In genomic region chrX:152768891-152769599, GRCm38 (mm10) we compare ENCODE assay signal across 8 mouse cellular contexts. TPM values are rescaled to one million over a fixed set of nuclear protein-coding genes. Genes with fewer than 3 reads are reported as not detected.
DNase-seq lines count a peak whose midpoint lies in the region; ATAC-seq and TF ChIP-seq lines count a peak whose summit lies in the region.

TSS of gene Shroom2 (minus strand) at chrX:152769465.

- WGBS in heart, embryonic 13.5 days, result 10% methylated on average over 52 of the region's 55 CpGs
- WGBS in liver, postnatal 0 days (ENCODE audit: insufficient replicate concordance), result 17% methylated on average over 41 of the region's 55 CpGs
- WGBS in stomach, embryonic 14.5 days, result 16% methylated on average over 44 of the region's 55 CpGs

- H3K36me3 ChIP-seq in heart, embryonic 13.5 days, result no peaks in the 10 kb centered on the region
- H3K36me3 ChIP-seq in liver, postnatal 0 days (replicated peaks; ENCODE audit: insufficient read depth, low read length), result no peaks in the 10 kb centered on the region
- H3K36me3 ChIP-seq in stomach, embryonic 14.5 days (ENCODE audit: control insufficient read depth, insufficient read depth, low read length), result no peaks in the 10 kb centered on the region

- H3K27me3 ChIP-seq in heart, embryonic 13.5 days (replicated peaks), result peaks cover 19% of the 10 kb centered on the region
- peaks cover 7% of the 10 kb centered on the region; the same call in 1 of the 2 replicates for H3K27me3 ChIP-seq in liver, postnatal 0 days (ENCODE audit: insufficient read depth, low read length)
- H3K27me3 ChIP-seq in stomach, embryonic 14.5 days (ENCODE audit: control insufficient read depth, insufficient read depth, low read length), result 0 out of 2 replicates have a peak, but pooled peaks cover 4% of the 10 kb centered on the region

- DNase-seq in layer of hippocampus, adult 8-10 months (ENCODE audit: low spot score in 2 of 2), result no peak
- no peak for DNase-seq in layer of hippocampus, adult 9-10 months (ENCODE audit: low spot score)
- DNase-seq in kidney, postnatal 10 days, result peak; percentile 54
- peak; percentile 31 for DNase-seq in liver, postnatal 0 days
- no peak for DNase-seq in cerebellum, adult 8-10 months

- no peak for TF ChIP-seq POLR2A in cortical plate, adult 2 months (IDR thresholded peaks at IDR 0.05; ENCODE audit: extremely low read depth, insufficient read depth, low read length)

- no peak for TF ChIP-seq EP300 in liver, postnatal 0 days (IDR thresholded peaks at IDR 0.05; ENCODE audit: low read depth)

- peak within 1 kb of the TSS; percentile 64 for H3K4me3 ChIP-seq in cortical plate, adult 2 months (ENCODE audit: insufficient read depth, low read length)
- peak within 1 kb of the TSS; percentile 72 for H3K4me3 ChIP-seq in heart, embryonic 13.5 days
- H3K4me3 ChIP-seq in liver, postnatal 0 days (ENCODE audit: low read depth, low read length), result peak within 1 kb of the TSS; percentile 49
- H3K4me3 ChIP-seq in stomach, embryonic 14.5 days (ENCODE audit: low read depth, low read length), result peak within 1 kb of the TSS; percentile 51

- no peak for TF ChIP-seq CTCF in cortical plate, adult 2 months (IDR thresholded peaks at IDR 0.05; ENCODE audit: extremely low read depth, insufficient read depth, low read length)
- TF ChIP-seq CTCF in liver, postnatal 0 days (IDR thresholded peaks at IDR 0.05; ENCODE audit: low read depth), result no peak

- H3K27ac ChIP-seq in cortical plate, adult 2 months (ENCODE audit: insufficient read depth, low read length), result no peak within 1 kb of the TSS; the same call in 1 of the 2 replicates
- peak within 1 kb of the TSS; percentile 73 for H3K27ac ChIP-seq in heart, embryonic 13.5 days (replicated peaks)
- H3K27ac ChIP-seq in liver, postnatal 0 days (ENCODE audit: low read depth), result peak within 1 kb of the TSS; percentile 69
- H3K27ac ChIP-seq in stomach, embryonic 14.5 days (ENCODE audit: low read length), result peak within 1 kb of the TSS; percentile 74

- ATAC-seq in heart, embryonic 13.5 days (ENCODE audit: extremely low read depth, insufficient number of reproducible peaks, low FRiP score, low TSS enrichment), result peak; percentile 20; the same call in 1 of the 2 replicates
- peak; percentile 48 for ATAC-seq in liver, postnatal 0 days
- peak; percentile 48 for ATAC-seq in stomach, embryonic 14.5 days (ENCODE audit: insufficient number of reproducible peaks, insufficient read depth, low FRiP score, low read depth)

- peak within 1 kb of the TSS; percentile 67 for H3K4me2 ChIP-seq in heart, embryonic 13.5 days
- peak within 1 kb of the TSS; percentile 54 for H3K4me2 ChIP-seq in liver, postnatal 0 days (ENCODE audit: low read depth, low read length)
- H3K4me2 ChIP-seq in stomach, embryonic 14.5 days (replicated peaks; ENCODE audit: low read depth, low read length), result peak within 1 kb of the TSS; percentile 47

- H3K9ac ChIP-seq in heart, embryonic 13.5 days, result peak within 1 kb of the TSS; percentile 86
- peak within 1 kb of the TSS; percentile 58 for H3K9ac ChIP-seq in liver, postnatal 0 days (replicated peaks)
- peak within 1 kb of the TSS; percentile 48 for H3K9ac ChIP-seq in stomach, embryonic 14.5 days (replicated peaks; ENCODE audit: low read depth, low read length)

- no peaks in the 10 kb centered on the region for H3K9me3 ChIP-seq in heart, embryonic 13.5 days
- H3K9me3 ChIP-seq in liver, postnatal 0 days (ENCODE audit: low read length), result no peaks in the 10 kb centered on the region
- H3K9me3 ChIP-seq in stomach, embryonic 14.5 days (ENCODE audit: control insufficient read depth, low read depth, low read length), result no peaks in the 10 kb centered on the region

- H3K4me1 ChIP-seq in cortical plate, adult 2 months (ENCODE audit: control insufficient read depth, insufficient read depth, low read length), result no peaks in the 10 kb centered on the region
- H3K4me1 ChIP-seq in heart, embryonic 13.5 days, result peaks cover 10% of the 10 kb centered on the region; the same call in 1 of the 2 replicates
- no peaks in the 10 kb centered on the region for H3K4me1 ChIP-seq in liver, postnatal 0 days (ENCODE audit: insufficient read depth)
- no peaks in the 10 kb centered on the region for H3K4me1 ChIP-seq in stomach, embryonic 14.5 days (ENCODE audit: control insufficient read depth, insufficient read depth, low read length)

RNA-seq across cellular contexts. Expression of gene Shroom2, which starts in this region (rescaled TPM):
- 10 to 100 TPM; 75.8 to 93.8 (median 82.7) TPM for total RNA-seq in layer of hippocampus, adult 8-10 months (2022)
- 68.4 and 69.0 TPM in 2 replicates for polyA plus RNA-seq in cortical plate, adult 2 months (2012; rRNA removed)
- 3.8 and 4.1 TPM in 2 replicates for polyA plus RNA-seq in heart, embryonic 13.5 days (2015; fragmentation: Nextera tagmentation; extraction: Ambion mirVana)
- 1.6 and 1.7 TPM in 2 replicates for polyA plus RNA-seq in liver, postnatal 0 days (2015; fragmentation: Nextera tagmentation; extraction: Ambion mirVana)
- polyA plus RNA-seq in stomach, embryonic 14.5 days (2014; fragmentation: Nextera tagmentation; extraction: Ambion mirVana), result 9.0 and 9.6 TPM in 2 replicates

Comparison
In these comparisons a context has a peak if more than half of its experiments do, and no peak if none do; other contexts are left out.
1. DNase-seq: peak in kidney, postnatal 10 days (single experiment) and liver, postnatal 0 days (single experiment); none in layer of hippocampus, adult 8-10 months (0 of 2), layer of hippocampus, adult 9-10 months (single experiment) and cerebellum, adult 8-10 months (single experiment).
2. Peak in every context shown above with its lines, with median percentiles within 50 percentile points of each other: H3K4me3 ChIP-seq, ATAC-seq, H3K4me2 ChIP-seq and H3K9ac ChIP-seq.